Mouse (Mus musculus) hindbrain, postnatal 0 days (tissue): ENCODE measurements around the gene Ugt1a6b. TPM values are rescaled to one million over a fixed set of nuclear protein-coding genes. Genes with fewer than 3 reads are reported as not detected.
"Not testable (repeated sequence)": the region's sequence is repeated elsewhere in the genome, so short reads cannot be mapped to it uniquely, and the experiment has no call there.

Experiments used
- ATAC-seq: fragments of 200-750 bp; cut with Nextera tagmentation; 2 replicates; pipeline ENCODE4 v1.8.0; 2017; ENCODE audit warnings: mild to moderate bottlenecking, moderate TSS enrichment, moderate library complexity
- DNase-seq: peaks from one replicate; pipeline ENCODE4 v3.0.0-alpha.2; 2015; ENCODE audit warnings: low spot score
- H3K27ac ChIP-seq: fragments of 300-500 bp; sonication (generic); 2 replicates; pipeline ENCODE4 v1.5.1; 2014; ENCODE audit warnings: mild to moderate bottlenecking
- H3K27me3 ChIP-seq: fragments of 300-500 bp; sonication (generic); 2 replicates; pipeline ENCODE4 v1.6.1; 2014; ENCODE audit warnings: low read length, mixed read lengths; ENCODE audit not compliant: insufficient read depth
- H3K36me3 ChIP-seq: fragments of 300-500 bp; sonication (generic); 2 replicates; pipeline ENCODE4 v1.6.1; 2014; ENCODE audit warnings: low read length, mixed read lengths; ENCODE audit not compliant: insufficient read depth
- H3K4me1 ChIP-seq: fragments of 300-500 bp; sonication (generic); 2 replicates; pipeline ENCODE4 v1.6.1; 2014; ENCODE audit warnings: antibody characterized with exemption, low read length, mixed read lengths; ENCODE audit not compliant: insufficient read depth
- H3K4me2 ChIP-seq: fragments of 300-500 bp; sonication (generic); 2 replicates; pipeline ENCODE4 v1.6.1; 2014; ENCODE audit warnings: low read depth, mild to moderate bottlenecking, low read length, moderate library complexity, mixed read lengths
- H3K4me3 ChIP-seq: fragments of 300-500 bp; sonication (generic); 2 replicates; pipeline ENCODE4 v1.5.1; 2014; ENCODE audit warnings: low read length
- H3K9ac ChIP-seq: fragments of 300-500 bp; sonication (generic); replicated peaks from 2 replicates; pipeline ENCODE4 v1.6.1; 2014; ENCODE audit warnings: mild to moderate bottlenecking, low read length, moderate library complexity, mixed read lengths
- H3K9me3 ChIP-seq: fragments of 300-500 bp; sonication (generic); 2 replicates; pipeline ENCODE4 v1.6.1; 2016; ENCODE audit warnings: low read length, mixed read lengths
- CTCF ChIP-seq: IDR thresholded peaks from 2 replicates; pipeline ENCODE4 v1.5.1; 2016; ENCODE audit warnings: antibody characterized with exemption, control low read depth, low read depth
- WGBS: fragments of 180-500 bp; shearing (Covaris S2); extraction: QIAGEN DNeasy Blood & Tissue Kit; methylation state at CpG from one replicate; pipeline ENCODE4 v1.1.7; 2014; 5-methylcytosine and 5-hydroxymethylcytosine counted together
- polyA plus RNA-seq: library from polyadenylated mRNA; unstranded; fragments of >200 nt; fragmentation: Nextera tagmentation; extraction: Ambion mirVana; gene quantifications from 2 replicates; pipeline ENCODE4 v1.2.1, GENCODE M21; 2015
- total RNA-seq: library from RNA; depleted of rRNA; stranded (reverse); fragments of >200 nt; gene quantifications from 2 replicates; pipeline ENCODE4 v1.2.3, GENCODE M21; 2014

The Ugt1a6b gene
- total and polyA plus RNA-seq, 2 experiments from 2014 or later: 3.0 to 3.8 TPM

DNA sequence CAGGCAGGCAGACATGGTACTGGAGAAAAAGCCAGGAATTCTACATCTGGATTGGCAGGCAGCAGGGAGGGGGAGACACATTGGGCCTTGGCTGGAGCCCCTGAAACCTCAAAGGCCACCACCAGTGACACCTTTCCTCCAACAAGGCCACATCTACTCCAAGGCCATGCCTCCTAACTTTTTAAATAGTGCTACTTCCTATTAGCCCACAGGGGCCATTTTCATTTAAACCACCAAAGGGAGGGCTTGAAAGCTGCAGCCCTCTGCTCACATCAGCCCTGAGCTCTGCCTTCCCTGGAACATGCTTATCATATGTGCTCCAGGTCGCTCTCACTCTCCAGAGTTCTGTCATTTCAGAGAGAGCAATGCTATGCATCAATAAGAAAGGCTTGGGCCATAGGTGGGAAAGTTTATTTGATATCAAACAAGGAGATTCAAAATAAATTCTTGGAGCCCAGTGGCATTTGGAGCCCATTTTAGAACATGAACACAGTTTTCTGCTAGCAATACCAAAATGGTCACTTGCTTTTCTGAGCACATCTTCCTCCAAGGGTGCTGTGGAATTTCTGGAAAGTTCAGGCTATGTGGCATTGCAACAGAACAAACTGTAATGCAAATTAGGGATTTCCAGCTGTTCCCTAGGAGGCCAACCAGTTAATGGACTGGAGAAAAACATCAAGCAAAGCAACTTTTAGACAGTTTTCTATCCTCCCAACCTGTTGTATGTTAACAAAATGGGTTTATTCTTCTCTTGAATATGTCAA, 1.8 kb downstream of the Ugt1a6b start:
- Histone ChIP-seq H3K4me2 (no peak overlapping the region), H3K9ac (no peak overlapping the region), H3K27me3 (no peaks in the 10 kb centered on the region), H3K36me3 (no peaks in the 10 kb centered on the region), H3K9me3 (no peaks in the 10 kb centered on the region), H3K27ac (no peak overlapping the region), H3K4me3 (no peak overlapping the region), H3K4me1 (no peaks in the 10 kb centered on the region)
- 89% methylated on average over 1 of the region's 1 CpGs for WGBS
- TF ChIP-seq CTCF: no peak
- DNase-seq (no peak), ATAC-seq (no peak)

DNA sequence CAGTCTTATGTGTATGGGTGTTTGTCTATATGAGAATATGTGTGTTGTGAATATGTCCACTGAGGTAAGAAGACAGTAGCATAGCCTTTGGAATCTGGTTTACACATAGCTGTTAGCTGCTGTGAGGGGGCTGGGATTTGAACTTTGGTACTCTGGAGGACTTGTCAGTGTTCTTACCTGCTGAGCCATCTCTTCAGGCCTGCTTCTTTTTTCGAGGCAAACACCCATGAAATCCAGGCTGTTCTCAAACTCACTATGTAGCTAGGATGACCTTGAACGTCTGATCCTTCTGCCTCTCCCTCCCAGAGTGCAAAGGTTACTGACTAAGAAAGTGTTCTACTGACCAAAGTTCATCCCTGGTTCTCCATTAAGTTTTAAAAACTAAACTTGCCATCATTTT, 2.6 kb downstream of the Ugt1a6b start:
- H3K9ac ChIP-seq: no peak overlapping the region
- no peak overlapping the region for H3K4me3 ChIP-seq
- DNase-seq: no peak
- no peak overlapping the region for H3K4me2 ChIP-seq
- H3K27me3 ChIP-seq: no peaks in the 10 kb centered on the region
- no peak for ATAC-seq
- no peaks in the 10 kb centered on the region for H3K36me3 ChIP-seq
- no peak overlapping the region for H3K27ac ChIP-seq
- H3K4me1 ChIP-seq: no peaks in the 10 kb centered on the region
- 55% methylated on average over 2 of the region's 2 CpGs for WGBS
- no peaks in the 10 kb centered on the region for H3K9me3 ChIP-seq
- TF ChIP-seq CTCF: no peak

DNA sequence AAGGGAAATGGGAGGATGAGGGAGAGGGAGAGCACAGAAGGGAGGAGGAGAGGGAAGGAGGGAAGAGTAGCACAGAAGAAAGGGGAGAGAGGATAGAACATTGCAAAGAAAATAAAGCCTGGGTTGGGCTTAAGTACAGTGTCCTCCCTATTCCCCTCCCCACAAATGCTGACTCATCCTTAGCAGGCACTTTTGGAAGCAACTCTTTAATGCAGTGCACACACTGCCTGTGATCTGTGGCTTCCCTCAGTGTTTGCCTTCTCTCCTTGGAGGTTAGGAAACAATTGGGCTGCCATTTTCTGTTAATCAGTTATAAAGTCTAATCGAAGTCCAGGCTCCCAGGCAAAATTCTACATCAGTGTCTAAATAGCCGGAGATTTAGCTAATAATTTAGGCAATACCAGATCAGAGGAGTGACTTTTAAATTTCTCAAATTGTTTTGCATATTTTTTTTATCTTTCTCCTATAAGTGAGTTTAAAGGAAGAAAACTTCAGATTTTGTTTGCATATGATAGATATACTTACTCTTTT, 6.0 kb downstream of the Ugt1a6b start:
- H3K4me3 ChIP-seq, H3K4me1 ChIP-seq, H3K27me3 ChIP-seq, H3K36me3 ChIP-seq, H3K4me2 ChIP-seq, H3K27ac ChIP-seq, DNase-seq, H3K9ac ChIP-seq, H3K9me3 ChIP-seq, ATAC-seq: not testable (repeated sequence)
- 66% methylated on average over 2 of the region's 2 CpGs for WGBS

DNA sequence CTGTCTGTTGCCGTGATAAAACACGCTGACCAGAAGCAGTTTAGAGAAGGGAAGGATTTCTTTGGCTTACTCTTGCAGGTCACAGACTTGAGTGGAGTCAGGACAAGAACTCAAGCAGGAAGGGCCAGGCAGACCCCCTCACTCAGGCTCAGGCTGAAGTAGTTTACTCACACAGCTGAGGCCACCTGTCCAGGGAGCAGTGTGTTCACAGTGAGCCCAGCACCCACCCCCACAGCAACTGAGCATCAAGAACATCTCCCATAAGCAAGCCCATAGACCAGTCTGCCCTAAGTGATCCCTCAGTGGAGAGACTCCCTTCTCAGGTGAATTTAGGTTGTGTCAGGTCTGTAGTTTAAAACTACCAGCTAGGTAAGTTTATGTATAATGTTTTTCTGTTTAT, 6.6 kb downstream of the Ugt1a6b start:
- not testable (repeated sequence) for ATAC-seq, H3K9ac ChIP-seq, H3K4me2 ChIP-seq, H3K36me3 ChIP-seq, H3K4me1 ChIP-seq, H3K27ac ChIP-seq, H3K4me3 ChIP-seq, H3K27me3 ChIP-seq, DNase-seq, H3K9me3 ChIP-seq
- WGBS: 76% methylated on average over 2 of the region's 2 CpGs

DNA sequence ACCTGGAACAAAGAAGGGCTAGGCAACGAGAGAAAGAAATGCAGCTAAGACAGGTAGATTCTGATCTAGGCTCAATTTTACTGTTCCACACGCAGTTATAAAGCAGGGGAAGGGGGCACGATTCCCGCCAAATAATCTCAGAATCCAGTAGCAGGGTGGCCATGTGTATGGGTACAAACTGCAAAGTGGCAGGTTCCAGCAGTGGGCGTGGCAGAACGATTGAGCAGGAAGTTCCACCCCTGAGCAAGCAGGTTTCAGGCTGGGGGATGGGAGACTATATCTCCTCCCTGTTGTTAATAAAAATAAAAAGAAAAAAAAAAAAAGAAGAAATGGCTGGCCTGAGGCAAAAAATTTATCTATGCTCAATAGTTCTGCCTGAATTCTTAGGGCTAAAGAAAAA, 9.7 kb downstream of the Ugt1a6b start:
- not testable (repeated sequence) for H3K27ac ChIP-seq, H3K9ac ChIP-seq, H3K4me1 ChIP-seq, ATAC-seq, H3K36me3 ChIP-seq, H3K27me3 ChIP-seq, H3K4me2 ChIP-seq, H3K9me3 ChIP-seq, H3K4me3 ChIP-seq, DNase-seq
- 95% methylated on average over 6 of the region's 6 CpGs for WGBS

DNA sequence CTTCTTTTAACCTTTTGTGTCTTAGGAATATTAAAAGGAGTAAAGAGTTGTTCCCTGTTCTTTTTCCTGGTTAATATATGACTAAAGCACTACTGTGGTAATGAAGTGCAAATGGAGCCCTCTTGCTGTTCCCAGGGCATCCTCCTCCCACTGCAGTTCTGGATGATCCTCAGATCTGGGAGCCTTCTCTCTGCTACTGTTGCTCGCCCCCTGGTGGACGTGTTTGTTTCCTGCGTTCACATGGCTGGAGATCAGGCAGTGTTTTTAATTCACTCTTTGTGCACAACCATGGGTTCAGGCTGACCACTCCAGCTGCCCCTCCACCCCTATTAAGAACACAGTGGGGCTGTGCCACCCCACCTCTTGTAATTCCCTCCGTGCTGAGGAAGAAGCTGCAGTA, 17.5 kb downstream of the Ugt1a6b start:
- not testable (repeated sequence) for H3K4me2 ChIP-seq, H3K4me3 ChIP-seq, DNase-seq, H3K27ac ChIP-seq, H3K27me3 ChIP-seq, H3K9ac ChIP-seq, H3K36me3 ChIP-seq, ATAC-seq, H3K4me1 ChIP-seq, H3K9me3 ChIP-seq
- 19% methylated on average over 4 of the region's 4 CpGs for WGBS
- peak; percentile 33; the same call in 1 of the 2 replicates for TF ChIP-seq CTCF

DNA sequence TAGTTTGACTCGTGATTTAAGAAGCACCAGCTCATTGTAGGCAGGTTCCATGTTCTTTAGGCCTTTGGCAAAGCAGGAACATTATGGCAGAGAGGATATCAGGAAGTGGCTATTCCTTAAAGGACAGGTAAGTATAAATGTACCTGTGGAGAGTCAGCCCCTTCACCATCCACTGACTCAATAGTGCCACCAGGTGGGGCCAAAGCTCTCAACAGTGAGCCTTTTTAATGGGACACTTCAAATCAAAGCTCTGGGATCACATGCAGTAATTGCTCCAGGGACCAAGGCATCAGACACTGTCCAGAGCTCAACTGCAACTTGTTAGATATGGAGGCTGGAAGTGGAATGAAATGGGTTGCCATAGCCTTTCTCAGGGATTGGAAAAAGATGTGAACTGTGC, 18.5 kb downstream of the Ugt1a6b start:
- DNase-seq: peak; percentile 3
- not testable (repeated sequence) for H3K4me3 ChIP-seq, H3K27me3 ChIP-seq, H3K9me3 ChIP-seq, H3K36me3 ChIP-seq, ATAC-seq, H3K4me1 ChIP-seq, H3K4me2 ChIP-seq, H3K27ac ChIP-seq, H3K9ac ChIP-seq
- TF ChIP-seq CTCF: peak; percentile 43; the same call in 1 of the 2 replicates
- no CpG with 5 or more reads among the region's 1 CpGs for WGBS
